Mouse (Mus musculus) adrenal gland, adult (tissue): ENCODE data around the gene Kctd11.

Experiments
- DNase-seq, 2 experiments: peaks; one replicate each; pipeline ENCODE4 v3.0.0; 2022 to 2023; ENCODE audit warnings: low spot score in 1 of 2; ENCODE audit not compliant: inconsistent age in 2 of 2

Gene Kctd11

GRCm38 (mm10) chr11:69853994-69854393, 27.2 kb downstream of the Kctd11 start:
- peak in 1 of 2 experiments; percentile 58 for DNase-seq

GRCm38 (mm10) chr11:69850754-69851153, 30.5 kb downstream of the Kctd11 start:
- DNase-seq, result peak in 1 of 2 experiments; percentile 21

- peak in 1 of 2 experiments; percentile 71 for DNase-seq
Observed at GRCm38 (mm10) chr11:69849884-69850283, 31.3 kb downstream of the Kctd11 start.

GRCm38 (mm10) chr11:69849128-69849527, 32.1 kb downstream of the Kctd11 start:
- peak in 1 of 2 experiments; percentile 28 for DNase-seq

GRCm38 (mm10) chr11:69848021-69848420, 33.2 kb downstream of the Kctd11 start:
- no peak for DNase-seq

- peak in 1 of 2 experiments; percentile 79 for DNase-seq
Observed at GRCm38 (mm10) chr11:69846738-69847688, 34.2 kb downstream of the Kctd11 start.

- peak; percentile 94 to 98 for DNase-seq
Observed at GRCm38 (mm10) chr11:69846198-69846680, 35.0 kb downstream of the Kctd11 start, which contains the start of gene Plscr3. TSS of gene Plscr3 (plus strand) at chr11:69846376.

- no peak for DNase-seq
Observed at GRCm38 (mm10) chr11:69838714-69839104, 42.5 kb downstream of the Kctd11 start.

GRCm38 (mm10) chr11:69837952-69838713, 43.1 kb downstream of the Kctd11 start, which contains the start of gene Tmem256:
TSS of gene Tmem256 (plus strand) at chr11:69838514.
- peak; percentile 97 to 99 for DNase-seq

- no peak for DNase-seq
Observed at GRCm38 (mm10) chr11:69837604-69837951, 43.6 kb downstream of the Kctd11 start, which contains the start of gene Nlgn2. TSS of gene Nlgn2 (minus strand) at chr11:69837784.

- DNase-seq, result peak; percentile 65 to 83
Observed at GRCm38 (mm10) chr11:69836703-69837576, 44.3 kb downstream of the Kctd11 start.

- DNase-seq, result no peak
Observed at GRCm38 (mm10) chr11:69835966-69836335, 45.3 kb downstream of the Kctd11 start.

- DNase-seq, result no peak
Observed at GRCm38 (mm10) chr11:69835326-69835965, 45.8 kb downstream of the Kctd11 start.

GRCm38 (mm10) chr11:69834001-69834549, 47.1 kb downstream of the Kctd11 start:
- DNase-seq, result peak; percentile 52 to 69

- no peak for DNase-seq
Observed at GRCm38 (mm10) chr11:69833554-69833953, 47.7 kb downstream of the Kctd11 start.

- no peak for DNase-seq
Observed at GRCm38 (mm10) chr11:69828832-69829231, 52.4 kb downstream of the Kctd11 start.
